Mouse (Mus musculus): ENCODE data around the gene B3gnt8. TPM values are rescaled to one million over a fixed set of nuclear protein-coding genes. Genes with fewer than 3 reads are reported as not detected.

Gene B3gnt8
- polyA plus RNA-seq, 1 experiment from 2014 or later: 0.79 TPM

- H3K36me3 ChIP-seq (replicated peaks): no peaks in the 10 kb centered on the region
- no peaks in the 10 kb centered on the region for H3K4me1 ChIP-seq
- H3K27ac ChIP-seq: no peak overlapping the region
- H3K4me3 ChIP-seq (replicated peaks): no peak overlapping the region
- no peak for ATAC-seq (ENCODE audit: low FRiP score)
- H3K27me3 ChIP-seq: no peaks in the 10 kb centered on the region
- H3K4me2 ChIP-seq: no peak overlapping the region
- no peak overlapping the region for H3K9ac ChIP-seq
- H3K9me3 ChIP-seq: no peaks in the 10 kb centered on the region
- WGBS: 85% methylated on average over 2 of the region's 2 CpGs
Measured at GRCm38 (mm10) chr7:25607196-25607595, 19.3 kb upstream of the B3gnt8 start.

DNA sequence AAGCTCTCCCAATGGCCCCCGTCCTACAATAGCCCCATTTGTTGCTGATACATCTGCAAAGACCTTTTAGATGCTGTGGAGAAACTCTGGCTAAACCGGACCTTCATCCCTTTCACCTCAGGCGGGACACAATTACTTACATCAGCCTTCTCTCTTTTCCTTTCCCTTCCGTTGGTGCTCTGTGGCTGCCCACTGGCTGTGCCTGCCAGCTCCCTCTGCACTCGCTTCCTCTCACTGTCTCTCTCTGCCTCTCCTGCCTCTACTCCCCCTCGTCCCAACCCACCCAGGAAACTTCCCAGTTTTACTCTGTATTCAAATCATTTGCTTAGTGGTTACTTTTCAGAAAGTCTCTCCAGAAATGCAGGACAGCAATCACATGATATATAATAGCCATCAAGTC lies 16.4 kb upstream of the B3gnt8 start:
- no peak for ATAC-seq (ENCODE audit: low FRiP score)
- Histone ChIP-seq H3K9me3 (no peaks in the 10 kb centered on the region), H3K36me3 (replicated peaks) (no peaks in the 10 kb centered on the region), H3K9ac (no peak overlapping the region), H3K4me3 (replicated peaks) (no peak overlapping the region), H3K4me1 (no peaks in the 10 kb centered on the region), H3K27me3 (no peaks in the 10 kb centered on the region), H3K27ac (no peak overlapping the region), H3K4me2 (no peak overlapping the region)
- 51% methylated on average over 6 of the region's 6 CpGs for WGBS

DNA sequence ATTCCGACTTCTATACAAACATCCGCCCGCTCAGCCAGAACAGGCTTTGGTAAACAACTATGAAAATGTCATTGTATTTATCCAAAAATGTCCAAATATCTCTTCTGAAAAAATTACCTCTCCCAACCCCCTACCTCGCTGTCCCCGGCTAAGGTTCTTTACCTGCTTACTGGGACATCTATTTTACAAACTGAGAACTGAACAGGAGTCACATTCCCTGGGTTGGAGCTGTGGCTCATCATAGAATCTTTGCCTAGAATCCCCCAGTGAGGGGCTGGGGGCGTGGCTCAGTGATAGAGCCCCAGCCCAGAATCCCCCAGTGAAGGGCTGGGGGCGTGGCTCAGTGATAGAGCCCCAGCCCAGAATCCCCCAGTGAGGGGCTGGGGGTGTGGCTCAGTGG lies 15.0 kb upstream of the B3gnt8 start:
- Histone ChIP-seq H3K4me2 (no peak overlapping the region), H3K27me3 (no peaks in the 10 kb centered on the region; the same call in 1 of the 2 replicates), H3K36me3 (replicated peaks) (no peaks in the 10 kb centered on the region), H3K4me3 (replicated peaks) (no peak overlapping the region), H3K9me3 (no peaks in the 10 kb centered on the region), H3K27ac (no peak overlapping the region), H3K4me1 (no peaks in the 10 kb centered on the region), H3K9ac (no peak overlapping the region)
- ATAC-seq (ENCODE audit: low FRiP score): no peak
- 52% methylated on average over 7 of the region's 7 CpGs for WGBS

DNA sequence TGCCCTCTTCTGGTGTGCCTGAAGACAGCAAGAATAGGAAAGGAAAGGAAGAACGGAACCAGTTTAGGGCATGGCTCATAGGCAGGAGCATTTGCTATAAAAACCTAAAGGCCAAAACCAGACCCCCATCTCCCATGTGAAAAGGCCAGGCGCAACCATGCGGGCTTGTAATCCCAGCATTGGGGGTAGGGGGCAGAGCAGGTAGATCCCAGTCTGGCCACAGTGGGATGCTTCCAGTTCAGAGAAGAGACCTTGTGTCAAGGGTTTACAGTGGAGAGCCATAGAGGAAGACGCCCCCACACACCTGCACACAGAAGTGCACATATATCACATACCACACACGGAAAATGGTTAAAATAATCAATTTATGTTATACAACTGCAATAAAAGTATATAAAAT lies 12.4 kb upstream of the B3gnt8 start:
- H3K9ac ChIP-seq: no peak overlapping the region
- no peak for ATAC-seq (ENCODE audit: low FRiP score)
- WGBS: 97% methylated on average over 5 of the region's 5 CpGs
- peaks cover 4% of the 10 kb centered on the region; the same call in 1 of the 2 replicates for H3K4me1 ChIP-seq
- H3K9me3 ChIP-seq: no peaks in the 10 kb centered on the region
- no peaks in the 10 kb centered on the region for H3K36me3 ChIP-seq (replicated peaks)
- H3K27me3 ChIP-seq: peaks cover 7% of the 10 kb centered on the region
- H3K4me2 ChIP-seq: no peak overlapping the region
- H3K4me3 ChIP-seq (replicated peaks): no peak overlapping the region
- H3K27ac ChIP-seq: no peak overlapping the region

DNA sequence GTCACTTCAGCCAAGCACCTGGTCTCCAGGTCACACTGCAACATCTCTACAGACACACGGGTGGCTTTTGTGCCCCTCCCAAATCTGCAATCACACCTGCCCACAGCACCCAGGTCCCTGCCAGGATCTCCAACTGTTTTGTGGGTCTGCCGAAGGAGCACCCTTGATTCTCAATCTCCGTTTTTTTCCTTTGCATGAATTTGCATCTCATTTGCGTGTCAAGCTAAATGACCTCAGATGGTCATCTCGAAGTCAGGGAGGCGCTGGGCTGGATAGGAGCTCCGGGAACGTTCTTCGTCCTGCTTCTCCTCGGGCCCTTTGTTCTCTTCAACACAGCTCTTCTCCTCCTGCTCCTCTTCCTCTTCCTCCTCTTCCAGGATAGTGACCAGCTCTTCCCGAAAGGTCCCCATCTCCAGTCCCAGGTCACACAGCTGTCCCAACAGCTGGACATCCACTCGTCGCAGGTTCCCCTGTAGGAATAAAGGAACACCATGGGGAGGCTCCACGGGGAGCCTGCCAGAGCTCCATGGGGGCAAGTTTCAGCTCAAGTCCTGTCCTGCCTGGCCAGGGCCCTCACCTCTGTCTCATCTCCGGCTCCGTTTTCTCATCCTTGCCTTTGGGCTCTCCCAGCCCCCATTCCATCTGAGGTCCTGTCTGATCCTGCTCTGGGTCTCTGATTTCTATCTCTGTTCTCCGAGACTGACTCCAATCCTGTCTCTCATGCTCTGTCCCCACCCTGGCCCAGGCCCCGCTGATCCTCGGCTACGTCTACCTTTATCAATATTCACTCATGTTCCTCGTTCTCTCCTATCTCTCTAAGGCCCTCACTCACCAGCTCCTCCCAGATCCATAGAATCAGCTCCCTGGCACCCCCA lies 11.4 kb upstream of the B3gnt8 start:
- peaks cover 7% of the 10 kb centered on the region for H3K27me3 ChIP-seq
- no peak for ATAC-seq (ENCODE audit: low FRiP score)
- no peak overlapping the region for H3K4me3 ChIP-seq (replicated peaks)
- H3K9ac ChIP-seq: no peak overlapping the region
- 71% methylated on average over 21 of the region's 21 CpGs for WGBS
- H3K36me3 ChIP-seq (replicated peaks): no peaks in the 10 kb centered on the region
- H3K4me2 ChIP-seq: no peak overlapping the region
- H3K4me1 ChIP-seq: peaks cover 10% of the 10 kb centered on the region; the same call in 1 of the 2 replicates
- H3K27ac ChIP-seq: no peak overlapping the region
- no peaks in the 10 kb centered on the region for H3K9me3 ChIP-seq

- no peaks in the 10 kb centered on the region for H3K36me3 ChIP-seq (replicated peaks)
- H3K9me3 ChIP-seq: no peaks in the 10 kb centered on the region
- H3K4me3 ChIP-seq (replicated peaks): no peak within 1 kb of the TSS
- no peak for ATAC-seq (ENCODE audit: low FRiP score)
- peaks cover 7% of the 10 kb centered on the region for H3K27me3 ChIP-seq
- H3K4me1 ChIP-seq: peaks cover 12% of the 10 kb centered on the region; the same call in 1 of the 2 replicates
- no peak within 1 kb of the TSS for H3K27ac ChIP-seq
- no peak within 1 kb of the TSS for H3K9ac ChIP-seq
- WGBS: 76% methylated on average over 5 of the region's 5 CpGs
- no peak within 1 kb of the TSS for H3K4me2 ChIP-seq
Measured at GRCm38 (mm10) chr7:25615706-25616011, 10.8 kb upstream of the B3gnt8 start, which contains the start of gene Erich4. TSS of gene Erich4 (minus strand) at chr7:25615892.

DNA sequence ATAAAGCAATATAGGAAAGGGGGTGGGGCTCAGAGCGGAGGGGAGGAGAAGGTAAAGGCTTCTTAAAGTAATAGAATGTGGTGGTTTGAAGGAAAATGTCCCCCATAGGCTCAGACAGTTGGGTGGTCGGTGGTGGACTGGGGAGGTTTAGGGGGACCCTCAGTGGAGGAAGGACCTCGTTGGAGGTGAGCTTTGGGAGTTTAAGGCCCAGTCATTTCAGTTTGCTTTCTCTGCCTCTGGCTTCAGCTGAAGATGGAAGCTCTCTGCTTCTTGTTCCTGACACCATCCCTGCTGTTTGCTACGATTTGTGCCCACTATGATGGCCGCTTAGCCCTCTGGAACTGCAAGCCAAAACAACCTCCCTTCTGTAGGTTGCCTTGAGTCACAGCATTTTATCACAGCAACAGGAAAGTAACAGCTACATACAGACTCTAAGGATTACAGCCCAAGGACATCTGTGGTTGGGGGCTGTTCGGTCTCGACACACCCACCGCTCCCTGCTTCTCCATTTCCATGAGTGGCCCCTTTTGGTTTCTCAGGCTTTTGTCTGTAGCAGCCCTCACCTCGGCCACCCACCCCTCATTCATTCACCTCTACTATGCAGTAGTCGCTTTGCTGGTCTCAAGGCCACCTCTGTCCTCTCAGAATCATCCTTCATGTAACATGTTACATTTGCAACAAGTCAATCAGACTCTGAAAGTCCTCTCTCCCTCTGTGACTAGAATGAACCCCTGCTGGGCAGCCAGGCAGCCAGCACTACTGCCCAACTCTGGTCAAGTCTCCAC lies 8.9 kb upstream of the B3gnt8 start:
- Histone ChIP-seq H3K9ac (no peak overlapping the region), H3K4me2 (no peak overlapping the region), H3K4me1 (peaks cover 12% of the 10 kb centered on the region; the same call in 1 of the 2 replicates), H3K9me3 (no peaks in the 10 kb centered on the region), H3K36me3 (replicated peaks) (0 out of 2 replicates have a peak, but pooled peaks cover 8% of the 10 kb centered on the region), H3K4me3 (replicated peaks) (no peak overlapping the region), H3K27me3 (peaks cover 7% of the 10 kb centered on the region), H3K27ac (no peak overlapping the region)
- ATAC-seq (ENCODE audit: low FRiP score): no peak
- WGBS: 86% methylated on average over 10 of the region's 10 CpGs

DNA sequence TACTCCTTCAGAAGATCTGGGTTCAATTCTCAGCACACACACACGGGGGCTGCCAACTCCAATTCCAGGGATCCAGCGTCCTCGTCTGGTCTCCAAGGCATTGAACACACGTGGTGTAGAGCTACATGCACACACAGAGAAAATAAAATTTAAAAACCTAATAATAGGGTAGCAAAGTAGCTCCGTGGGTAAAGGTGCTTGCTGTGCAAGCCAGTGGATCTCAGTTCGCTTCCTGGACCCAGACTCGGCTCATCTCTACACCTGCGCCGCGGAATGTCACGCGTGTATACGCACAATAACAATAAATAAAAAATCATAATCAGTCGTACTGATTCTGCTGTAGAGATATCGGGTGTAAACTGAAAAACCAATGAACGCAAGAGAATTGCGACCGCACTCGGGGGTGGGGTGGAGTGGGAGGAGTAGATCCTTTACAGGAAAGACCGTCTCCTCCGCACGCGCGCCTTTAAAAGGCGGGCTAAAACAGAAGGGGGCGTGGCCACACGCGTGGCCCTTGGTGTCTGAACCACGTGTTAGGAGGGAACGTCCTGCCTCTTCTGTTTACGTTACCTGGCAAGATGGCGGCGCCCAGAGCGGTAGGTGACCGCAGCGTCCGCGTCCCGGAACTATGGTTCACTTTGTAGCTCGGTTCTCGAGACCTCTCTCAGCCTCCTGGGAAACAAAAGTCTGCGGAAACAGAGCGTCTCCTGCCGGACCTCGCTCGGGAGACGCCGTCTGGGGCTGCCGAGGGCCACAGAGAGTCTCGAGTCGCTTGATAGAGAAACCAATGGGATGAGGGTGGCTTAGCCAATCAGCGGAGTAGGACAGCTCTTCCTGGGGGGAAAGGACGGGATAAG lies 7.4 kb upstream of the B3gnt8 start, which contains the start of gene Dmac2:
Gene Dmac2, plus strand, starts transcription at position 550 of the 857 bp plus-strand sequence.
- Histone ChIP-seq H3K4me2 (peak within 1 kb of the TSS; percentile 69), H3K4me3 (replicated peaks) (peak within 1 kb of the TSS; percentile 63), H3K36me3 (replicated peaks) (0 out of 2 replicates have a peak, but pooled peaks cover 8% of the 10 kb centered on the region), H3K27me3 (peaks cover 7% of the 10 kb centered on the region), H3K9ac (peak within 1 kb of the TSS; percentile 53), H3K27ac (no peak within 1 kb of the TSS), H3K4me1 (peaks cover 12% of the 10 kb centered on the region; the same call in 1 of the 2 replicates), H3K9me3 (no peaks in the 10 kb centered on the region)
- WGBS: 1% methylated on average over 53 of the region's 53 CpGs
- peak; percentile 95 for ATAC-seq (ENCODE audit: low FRiP score)

GRCm38 (mm10) chr7:25619722-25619991 lies 6.8 kb upstream of the B3gnt8 start:
- no peak for ATAC-seq (ENCODE audit: low FRiP score)
- Histone ChIP-seq H3K4me2 (peak overlapping the region; percentile 69), H3K27me3 (peaks cover 7% of the 10 kb centered on the region), H3K9ac (peak overlapping the region; percentile 53), H3K27ac (no peak overlapping the region), H3K9me3 (no peaks in the 10 kb centered on the region), H3K4me1 (peaks cover 12% of the 10 kb centered on the region; the same call in 1 of the 2 replicates), H3K4me3 (replicated peaks) (peak overlapping the region; percentile 63), H3K36me3 (replicated peaks) (0 out of 2 replicates have a peak, but pooled peaks cover 8% of the 10 kb centered on the region)
- WGBS: 19% methylated on average over 5 of the region's 5 CpGs

- peak overlapping the region; percentile 63 for H3K4me3 ChIP-seq (replicated peaks)
- WGBS: 94% methylated on average over 5 of the region's 5 CpGs
Measured at GRCm38 (mm10) chr7:25620101-25620500, 6.4 kb upstream of the B3gnt8 start.

DNA sequence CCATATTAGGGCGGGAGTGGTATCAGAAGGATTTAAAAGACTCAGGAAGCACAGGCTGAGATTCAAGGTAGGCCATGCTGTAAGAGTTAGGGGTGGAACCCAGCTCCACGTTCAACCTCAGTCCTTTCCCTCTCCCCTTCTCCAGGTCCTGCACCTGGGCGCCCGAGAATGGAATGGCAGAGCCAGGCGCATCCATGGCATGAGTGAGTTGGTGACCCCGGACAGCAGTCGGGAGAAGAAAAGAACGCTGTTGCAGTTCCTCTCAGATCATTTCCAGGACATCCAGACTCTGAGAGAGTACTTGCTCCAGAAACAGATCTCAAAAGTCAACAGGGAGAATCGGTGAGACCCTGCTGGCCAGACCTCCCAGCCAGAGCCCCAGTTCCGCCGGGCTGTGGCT lies 5.7 kb upstream of the B3gnt8 start:
- peaks cover 12% of the 10 kb centered on the region; the same call in 1 of the 2 replicates for H3K4me1 ChIP-seq
- no peak overlapping the region for H3K4me2 ChIP-seq
- H3K27me3 ChIP-seq: peaks cover 7% of the 10 kb centered on the region
- H3K4me3 ChIP-seq (replicated peaks): no peak overlapping the region
- 92% methylated on average over 11 of the region's 11 CpGs for WGBS
- H3K9me3 ChIP-seq: no peaks in the 10 kb centered on the region
- no peak for ATAC-seq (ENCODE audit: low FRiP score)
- no peak overlapping the region for H3K9ac ChIP-seq
- no peak overlapping the region for H3K27ac ChIP-seq
- H3K36me3 ChIP-seq (replicated peaks): peaks cover 14% of the 10 kb centered on the region; the same call in 1 of the 2 replicates

More at GRCm38 (mm10) chr7:25620101-25620500, 6.4 kb upstream of the B3gnt8 start:
- peak overlapping the region; percentile 69 for H3K4me2 ChIP-seq
- no peak overlapping the region for H3K9ac ChIP-seq
- H3K27ac ChIP-seq: no peak overlapping the region
- ATAC-seq (ENCODE audit: low FRiP score): no peak
- H3K4me1 ChIP-seq: peaks cover 12% of the 10 kb centered on the region; the same call in 1 of the 2 replicates
- H3K9me3 ChIP-seq: no peaks in the 10 kb centered on the region
- H3K27me3 ChIP-seq: peaks cover 7% of the 10 kb centered on the region
- H3K36me3 ChIP-seq (replicated peaks): 0 out of 2 replicates have a peak, but pooled peaks cover 8% of the 10 kb centered on the region
